8 mouse cellular contexts compared by ENCODE assay signal in the genomic region with DNA sequence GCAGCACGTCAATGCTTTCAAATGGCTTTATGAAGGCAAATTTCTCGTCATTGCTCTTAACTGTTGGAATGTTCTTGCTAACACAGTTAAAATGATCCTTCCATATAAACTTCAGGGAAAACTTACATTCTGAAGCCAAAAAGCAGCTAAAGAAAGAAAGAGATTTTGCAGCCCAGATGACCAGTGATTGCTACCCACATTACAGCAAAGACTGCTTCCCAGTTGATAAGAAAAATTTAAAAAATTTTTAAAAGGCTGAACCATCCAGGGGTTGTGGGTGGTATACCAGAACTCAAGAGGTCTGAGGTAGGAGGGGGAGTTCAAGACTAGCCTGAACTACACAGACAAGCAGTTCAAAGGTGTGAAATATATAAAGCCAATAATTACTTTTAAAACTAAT. TPM values are rescaled to one million over a fixed set of nuclear protein-coding genes. Genes with fewer than 3 reads are reported as not detected.
DNase-seq lines count a peak whose midpoint lies in the region; ATAC-seq and TF ChIP-seq lines count a peak whose summit lies in the region.
"Had no signal": no experiment of that assay in that cellular context is flagged by ENCODE, and none has a peak within 500 bp of the region (broad histone marks: within the 10 kb centered on the region; RNA-seq: fewer than 3 reads in every experiment).

No protein-coding gene starts in this region.

- H3K4me3 ChIP-seq in lung, embryonic 14.5 days (ENCODE audit: low read depth, low read length): peak overlapping the region; percentile 96
- peak overlapping the region; percentile 90 for H3K4me3 ChIP-seq in forebrain, embryonic 10.5 days
- H3K4me3 ChIP-seq in limb, embryonic 12.5 days (replicated peaks): peak overlapping the region; percentile 72; the same call in 1 of the 2 replicates
- no peak overlapping the region for H3K4me3 ChIP-seq in stomach, embryonic 14.5 days (ENCODE audit: low read depth, low read length)

- H3K9me3 ChIP-seq in lung, embryonic 14.5 days (ENCODE audit: low read depth, low read length): no peaks in the 10 kb centered on the region
- no peaks in the 10 kb centered on the region for H3K9me3 ChIP-seq in forebrain, embryonic 10.5 days
- no peaks in the 10 kb centered on the region for H3K9me3 ChIP-seq in limb, embryonic 12.5 days
- no peaks in the 10 kb centered on the region for H3K9me3 ChIP-seq in stomach, embryonic 14.5 days (ENCODE audit: control insufficient read depth, low read depth, low read length)

- peak overlapping the region; percentile 78 for H3K27ac ChIP-seq in lung, embryonic 14.5 days (ENCODE audit: low read depth)
- no peak overlapping the region for H3K27ac ChIP-seq in forebrain, embryonic 10.5 days
- no peak overlapping the region for H3K27ac ChIP-seq in limb, embryonic 12.5 days
- peak overlapping the region; percentile 82 for H3K27ac ChIP-seq in stomach, embryonic 14.5 days (ENCODE audit: low read length)

- ATAC-seq in lung, embryonic 14.5 days (ENCODE audit: insufficient read depth): no peak
- no peak for ATAC-seq in limb, embryonic 12.5 days (ENCODE audit: insufficient number of reproducible peaks, insufficient read depth, low FRiP score, low TSS enrichment, low read depth)
- ATAC-seq in stomach, embryonic 14.5 days (ENCODE audit: insufficient number of reproducible peaks, insufficient read depth, low FRiP score, low read depth): no peak
- ATAC-seq in inflammation-experienced regulatory T-cells, adult 6 months: no peak

- no peaks in the 10 kb centered on the region for H3K27me3 ChIP-seq in lung, embryonic 14.5 days (ENCODE audit: insufficient read depth, low read length)
- no peaks in the 10 kb centered on the region for H3K27me3 ChIP-seq in forebrain, embryonic 10.5 days (ENCODE audit: poor library complexity, severe bottlenecking)
- no peaks in the 10 kb centered on the region for H3K27me3 ChIP-seq in limb, embryonic 12.5 days
- H3K27me3 ChIP-seq in stomach, embryonic 14.5 days (ENCODE audit: control insufficient read depth, insufficient read depth, low read length): no peaks in the 10 kb centered on the region

- H3K4me1 ChIP-seq in lung, embryonic 14.5 days (ENCODE audit: insufficient read depth): peaks cover 15% of the 10 kb centered on the region
- peaks cover 43% of the 10 kb centered on the region for H3K4me1 ChIP-seq in forebrain, embryonic 10.5 days
- peaks cover 30% of the 10 kb centered on the region for H3K4me1 ChIP-seq in limb, embryonic 12.5 days (replicated peaks)
- peaks cover 27% of the 10 kb centered on the region for H3K4me1 ChIP-seq in stomach, embryonic 14.5 days (ENCODE audit: control insufficient read depth, insufficient read depth, low read length)

- peak overlapping the region; percentile 92 for H3K4me2 ChIP-seq in lung, embryonic 14.5 days
- H3K4me2 ChIP-seq in limb, embryonic 12.5 days: peak overlapping the region; percentile 94
- peak overlapping the region; percentile 46 for H3K4me2 ChIP-seq in stomach, embryonic 14.5 days (replicated peaks; ENCODE audit: low read depth, low read length)

- H3K9ac ChIP-seq in lung, embryonic 14.5 days: no peak overlapping the region
- no peak overlapping the region for H3K9ac ChIP-seq in limb, embryonic 12.5 days (replicated peaks)
- no peak overlapping the region for H3K9ac ChIP-seq in stomach, embryonic 14.5 days (replicated peaks; ENCODE audit: low read depth, low read length)

- DNase-seq in lung, embryonic 14.5 days: no peak
- no peak for DNase-seq in lung, postnatal 4 days
- no peak for DNase-seq in forebrain, embryonic 10.5 days (ENCODE audit: extremely low spot score, low spot score)
- no peak for DNase-seq in testis, postnatal 14 days (ENCODE audit: low spot score)
- DNase-seq: thymus, adult 18-20 months had no signal

- H3K36me3 ChIP-seq in lung, embryonic 14.5 days (ENCODE audit: insufficient read depth): no peaks in the 10 kb centered on the region
- no peaks in the 10 kb centered on the region for H3K36me3 ChIP-seq in forebrain, embryonic 10.5 days (replicated peaks)
- no peaks in the 10 kb centered on the region for H3K36me3 ChIP-seq in limb, embryonic 12.5 days
- H3K36me3 ChIP-seq in stomach, embryonic 14.5 days (ENCODE audit: control insufficient read depth, insufficient read depth, low read length): no peaks in the 10 kb centered on the region

- TF ChIP-seq CTCF in lung, embryonic 14.5 days (IDR thresholded peaks at IDR 0.05; ENCODE audit: low read depth): no peak

- 12% methylated on average over 2 of the region's 2 CpGs for WGBS in lung, embryonic 14.5 days
- 38% methylated on average over 2 of the region's 2 CpGs for WGBS in forebrain, embryonic 10.5 days
- WGBS in limb, embryonic 12.5 days: 25% methylated on average over 2 of the region's 2 CpGs
- 17% methylated on average over 2 of the region's 2 CpGs for WGBS in stomach, embryonic 14.5 days

RNA-seq across cellular contexts. Expression of gene Myh9, which starts 1.1 kb away (rescaled TPM):
- 86.6 and 87.5 TPM in 2 replicates for polyA plus RNA-seq in lung, embryonic 14.5 days (2014; fragmentation: Nextera tagmentation; extraction: Ambion mirVana)
- polyA plus RNA-seq in forebrain, embryonic 10.5 days (2016; fragmentation: Nextera tagmentation; extraction: Ambion mirVana): 35.6 and 36.8 TPM in 2 replicates
- polyA plus RNA-seq in limb, embryonic 12.5 days (2016; fragmentation: Nextera tagmentation; extraction: Ambion mirVana): 40.0 and 43.1 TPM in 2 replicates
- polyA plus RNA-seq in stomach, embryonic 14.5 days (2014; fragmentation: Nextera tagmentation; extraction: Ambion mirVana): 75.4 and 77.1 TPM in 2 replicates
- polyA plus RNA-seq in inflammation-experienced regulatory T-cells, adult 6 months (2017; shearing (Covaris generic)): 100 to 1,000 TPM; 218 to 293 (median 259) TPM

Comparison
In these comparisons a context has a peak if more than half of its experiments do, and no peak if none do; other contexts are left out.
1. H3K27ac ChIP-seq: peak in lung, embryonic 14.5 days (single experiment) and stomach, embryonic 14.5 days (single experiment); none in forebrain, embryonic 10.5 days (single experiment) and limb, embryonic 12.5 days (single experiment).
2. Peak in every context shown above with its lines, with median percentiles within 50 percentile points of each other: H3K4me2 ChIP-seq.